Mouse (Mus musculus) ES-Bruce4 (cell line): ENCODE measurements around the gene Srprb.

Source experiments
- CTCF ChIP-seq: IDR thresholded peaks from one replicate; pipeline ENCODE4 v1.8.1; 2011; ENCODE audit warnings: low read depth, low read length
- EP300 ChIP-seq: IDR thresholded peaks from 2 replicates; pipeline ENCODE4 v1.6.1; 2011; ENCODE audit warnings: low read depth, low read length; ENCODE audit not compliant: insufficient read depth
- POLR2A ChIP-seq: IDR thresholded peaks from one replicate; pipeline ENCODE4 v1.8.1; 2011; ENCODE audit warnings: low read length; ENCODE audit not compliant: insufficient read depth

DNA sequence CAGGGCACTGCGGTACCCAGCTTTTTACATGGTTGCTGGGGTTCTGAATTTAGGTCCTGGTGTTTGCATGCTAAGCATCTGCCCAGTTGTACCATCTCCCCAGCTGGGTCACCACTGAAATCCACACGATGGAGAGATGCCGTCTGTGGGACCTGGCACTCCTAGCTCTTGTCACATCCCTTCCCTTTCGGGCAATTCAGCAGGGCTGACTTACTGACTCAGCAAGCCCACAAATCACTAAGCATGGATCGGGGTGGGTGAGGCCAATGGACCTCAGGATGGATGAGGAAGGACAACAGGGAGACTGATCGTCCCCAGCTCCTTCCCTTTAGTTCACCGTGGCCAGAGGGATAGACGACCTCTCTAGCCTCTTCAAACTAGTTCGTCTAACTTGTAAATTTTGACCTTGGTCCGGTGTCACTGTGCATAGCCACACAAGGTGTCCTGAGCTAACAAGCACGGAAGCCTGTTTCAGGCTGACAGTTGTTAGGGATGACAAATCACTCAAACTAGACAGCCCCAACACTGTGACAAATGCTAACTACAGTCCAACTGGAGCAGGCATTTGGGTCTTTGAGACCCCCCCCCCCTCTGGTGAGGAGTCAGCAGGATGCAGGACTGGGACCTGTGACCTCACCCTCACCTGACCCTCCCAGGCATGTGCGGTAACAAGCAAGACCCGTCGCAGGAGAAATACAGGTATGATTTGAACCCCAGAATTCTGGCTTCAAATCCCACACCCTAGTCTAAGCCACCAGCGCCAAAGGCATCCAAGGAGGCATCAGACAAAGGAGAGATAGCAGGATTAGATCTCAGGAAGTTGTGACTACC, 27.3 kb upstream of the Srprb start:
- TF ChIP-seq CTCF (no peak), POLR2A (no peak), EP300 (no peak)
